11 mouse cellular contexts compared by ENCODE assay signal in genomic region chr13:107247792-107248505, GRCm38 (mm10).
DNase-seq lines count a peak whose midpoint lies in the region; ATAC-seq lines count a peak whose summit lies in the region.
"Had no signal": no experiment of that assay in that cellular context is flagged by ENCODE, and none has a peak within 500 bp of the region (broad histone marks: within the 10 kb centered on the region; RNA-seq: fewer than 3 reads in every experiment).

No protein-coding gene starts in this region.

- no peak overlapping the region for H3K9ac ChIP-seq in embryonic facial prominence, embryonic 13.5 days
- H3K9ac ChIP-seq in embryonic facial prominence, embryonic 14.5 days (ENCODE audit: low read depth, low read length), result no peak overlapping the region
- H3K9ac ChIP-seq: liver, postnatal 0 days had no signal

- H3K4me1 ChIP-seq in embryonic facial prominence, embryonic 13.5 days, result peaks cover 5% of the 10 kb centered on the region
- peaks cover 22% of the 10 kb centered on the region for H3K4me1 ChIP-seq in embryonic facial prominence, embryonic 10.5 days
- H3K4me1 ChIP-seq in embryonic facial prominence, embryonic 14.5 days (ENCODE audit: control insufficient read depth, insufficient read depth, low read length), result no peaks in the 10 kb centered on the region

- no peak for DNase-seq in embryonic facial prominence, embryonic 10.5 days (ENCODE audit: low spot score)
- DNase-seq in layer of hippocampus, adult 9-11 months, result peak; percentile 18
- no peak for DNase-seq in layer of hippocampus, adult 11-12 months (ENCODE audit: low spot score)
- DNase-seq in embryonic facial prominence, embryonic 14.5 days (ENCODE audit: low spot score), result no peak
- peak; percentile 7 to 12 for DNase-seq in layer of hippocampus, postnatal 36 days
- DNase-seq in embryo, embryonic 10 days (ENCODE audit: low spot score), result no peak
- DNase-seq: adrenal gland, postnatal 10 days; kidney, adult 8-10 months; liver, postnatal 0 days had no signal

- ATAC-seq in embryonic facial prominence, embryonic 13.5 days (ENCODE audit: insufficient number of reproducible peaks, insufficient read depth, low FRiP score, low TSS enrichment, low read depth), result no peak
- ATAC-seq in embryonic facial prominence, embryonic 14.5 days (ENCODE audit: low read depth), result no peak
- ATAC-seq in monocyte, adult 5-6 weeks (replicated peaks; ENCODE audit: insufficient number of reproducible peaks, low FRiP score, low TSS enrichment, poor library complexity, severe bottlenecking), result no peak
- ATAC-seq: liver, postnatal 0 days had no signal

- H3K4me3 ChIP-seq in embryonic facial prominence, embryonic 13.5 days, result no peak overlapping the region
- H3K4me3 ChIP-seq in embryonic facial prominence, embryonic 10.5 days, result no peak overlapping the region
- no peak overlapping the region for H3K4me3 ChIP-seq in embryonic facial prominence, embryonic 14.5 days (ENCODE audit: low read depth, low read length)

- no peaks in the 10 kb centered on the region for H3K9me3 ChIP-seq in embryonic facial prominence, embryonic 13.5 days
- H3K9me3 ChIP-seq in embryonic facial prominence, embryonic 10.5 days, result no peaks in the 10 kb centered on the region
- H3K9me3 ChIP-seq in embryonic facial prominence, embryonic 14.5 days (ENCODE audit: control insufficient read depth, low read length), result no peaks in the 10 kb centered on the region

- H3K27me3 ChIP-seq in embryonic facial prominence, embryonic 13.5 days, result peaks cover 12% of the 10 kb centered on the region; the same call in 1 of the 2 replicates
- no peaks in the 10 kb centered on the region; the same call in 1 of the 2 replicates for H3K27me3 ChIP-seq in embryonic facial prominence, embryonic 10.5 days (replicated peaks; ENCODE audit: low read depth, poor library complexity, severe bottlenecking)
- no peaks in the 10 kb centered on the region; the same call in 1 of the 2 replicates for H3K27me3 ChIP-seq in embryonic facial prominence, embryonic 14.5 days (replicated peaks; ENCODE audit: control insufficient read depth, insufficient read depth, low read length)

- H3K4me2 ChIP-seq in embryonic facial prominence, embryonic 13.5 days, result peak overlapping the region; percentile 49
- H3K4me2 ChIP-seq in embryonic facial prominence, embryonic 14.5 days (ENCODE audit: low read depth, low read length), result peak overlapping the region; percentile 44; the same call in 1 of the 2 replicates

- 33% methylated on average over 9 of the region's 9 CpGs for WGBS in embryonic facial prominence, embryonic 13.5 days
- WGBS in embryonic facial prominence, embryonic 10.5 days, result 39% methylated on average over 9 of the region's 9 CpGs
- 32% methylated on average over 9 of the region's 9 CpGs for WGBS in embryonic facial prominence, embryonic 14.5 days

- H3K36me3 ChIP-seq in embryonic facial prominence, embryonic 13.5 days, result no peaks in the 10 kb centered on the region
- no peaks in the 10 kb centered on the region for H3K36me3 ChIP-seq in embryonic facial prominence, embryonic 10.5 days (replicated peaks)
- no peaks in the 10 kb centered on the region for H3K36me3 ChIP-seq in embryonic facial prominence, embryonic 14.5 days (ENCODE audit: control insufficient read depth, insufficient read depth, low read length)

- H3K27ac ChIP-seq in embryonic facial prominence, embryonic 13.5 days, result no peak overlapping the region
- no peak overlapping the region for H3K27ac ChIP-seq in embryonic facial prominence, embryonic 10.5 days (replicated peaks)
- H3K27ac ChIP-seq in embryonic facial prominence, embryonic 14.5 days (replicated peaks; ENCODE audit: low read depth, low read length), result no peak overlapping the region

Comparison
In these comparisons a context has a peak if more than half of its experiments do, and no peak if none do; other contexts are left out.
1. DNase-seq: peak in layer of hippocampus, adult 9-11 months (single experiment) and layer of hippocampus, postnatal 36 days (2 of 2); none in embryonic facial prominence, embryonic 10.5 days (single experiment), layer of hippocampus, adult 11-12 months (single experiment), embryonic facial prominence, embryonic 14.5 days (single experiment) and embryo, embryonic 10 days (single experiment).